Mouse (Mus musculus) liver, adult 2 months (tissue): ENCODE data around the gene Wdr24. TPM values are rescaled to one million over a fixed set of nuclear protein-coding genes. Genes with fewer than 3 reads are reported as not detected.

Source experiments
- DNase-seq: peaks from one replicate; pipeline ENCODE4 v3.0.0-alpha.2; 2011; ENCODE audit warnings: low read depth, low spot score; ENCODE audit errors: extremely low read depth
- H3K27ac ChIP-seq: fragments of 200-500 bp; replicated peaks from 2 replicates; pipeline ENCODE4 v1.5.1; 2012; ENCODE audit warnings: low read depth, mild to moderate bottlenecking, control low read depth, inconsistent platforms, low read length; ENCODE audit not compliant: insufficient read depth
- H3K27me3 ChIP-seq: fragments of 200-500 bp; 2 replicates; pipeline ENCODE4 v1.6.1; 2012; ENCODE audit warnings: mild to moderate bottlenecking, moderate library complexity, low read length, inconsistent platforms; ENCODE audit not compliant: control insufficient read depth, insufficient read depth
- H3K36me3 ChIP-seq: fragments of 200-500 bp; 2 replicates; pipeline ENCODE4 v1.6.1; 2012; ENCODE audit warnings: low read length, inconsistent platforms; ENCODE audit not compliant: control insufficient read depth, insufficient read depth
- H3K4me1 ChIP-seq: fragments of 200-500 bp; 2 replicates; pipeline ENCODE4 v1.6.1; 2011; ENCODE audit warnings: low read length; ENCODE audit not compliant: control insufficient read depth, insufficient read depth
- H3K4me3 ChIP-seq: fragments of 200-500 bp; 2 replicates; pipeline ENCODE4 v1.5.1; 2011; ENCODE audit warnings: low read depth, mild to moderate bottlenecking, control low read depth, low read length, moderate library complexity; ENCODE audit not compliant: insufficient read depth
- H3K79me2 ChIP-seq: fragments of 200-500 bp; 2 replicates; pipeline ENCODE4 v1.6.1; 2012; ENCODE audit warnings: inconsistent platforms, mild to moderate bottlenecking, low read length, moderate library complexity; ENCODE audit not compliant: control insufficient read depth, insufficient read depth
- H3K9ac ChIP-seq: fragments of 200-500 bp; 2 replicates; pipeline ENCODE4 v1.6.1; 2012; ENCODE audit warnings: low read depth, mild to moderate bottlenecking, control low read depth, inconsistent platforms, low read length
- CTCF ChIP-seq: fragments of 200-500 bp; IDR thresholded peaks from 2 replicates; pipeline ENCODE4 v1.5.1; 2011; ENCODE audit warnings: low read depth, low read length, control low read depth
- POLR2A ChIP-seq: fragments of 200-500 bp; IDR thresholded peaks from 2 replicates; pipeline ENCODE4 v1.6.1; 2011; ENCODE audit warnings: low read length, control low read depth; ENCODE audit not compliant: insufficient read depth; ENCODE audit errors: extremely low read depth
- WGBS: fragments of 180-500 bp; shearing (Covaris S2); methylation state at CpG from one replicate; pipeline ENCODE4 v1.1.7; 2018; 5-methylcytosine and 5-hydroxymethylcytosine counted together
- polyA plus RNA-seq: library from polyadenylated mRNA; depleted of rRNA; stranded (reverse); fragments of >200 nt; gene quantifications from 2 replicates; pipeline ENCODE4 v1.2.3, GENCODE M21; 2012; rRNA removed
- total RNA-seq: library from RNA; depleted of rRNA; stranded (reverse); fragments of >200 nt; gene quantifications from 2 replicates; pipeline ENCODE4 v1.2.3, GENCODE M21; 2014; rRNA removed

Wdr24 gene
- total and polyA plus RNA-seq, 2 experiments, result 13.3 to 24.8 TPM

DNA sequence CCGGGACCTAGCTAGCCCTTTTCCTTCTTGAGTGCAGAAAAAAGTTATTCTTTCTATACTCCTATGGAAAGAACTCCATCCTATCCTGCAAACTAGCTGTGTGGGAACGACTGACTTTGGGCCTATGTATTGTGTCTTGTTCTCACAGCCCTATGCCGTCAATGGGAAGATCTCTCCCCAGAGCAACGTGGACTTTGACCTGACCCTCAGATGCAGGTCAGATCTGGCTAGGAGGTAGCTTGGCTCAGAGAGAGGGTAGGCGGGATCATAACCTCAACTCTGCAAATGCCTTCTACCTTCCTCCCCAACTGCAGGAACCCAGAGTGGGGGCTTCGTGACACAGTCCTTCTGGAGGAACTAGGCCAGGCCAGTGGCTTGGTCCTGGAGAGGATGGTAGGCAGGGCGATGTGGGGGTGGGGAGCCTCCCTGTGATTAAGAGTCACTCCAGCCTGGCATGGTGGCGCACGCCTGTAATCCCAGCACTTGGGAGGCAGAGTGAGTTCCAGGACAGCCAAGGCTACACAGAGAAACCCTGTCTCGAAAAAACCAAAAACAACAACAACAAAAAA lies 53.0 kb downstream of the Wdr24 start:
- 26% methylated on average over 10 of the region's 10 CpGs for WGBS
- Histone ChIP-seq H3K4me1 (peaks cover 19% of the 10 kb centered on the region), H3K9ac (peak overlapping the region; percentile 87), H3K36me3 (no peaks in the 10 kb centered on the region), H3K4me3 (peak overlapping the region; percentile 81), H3K27me3 (no peaks in the 10 kb centered on the region), H3K79me2 (peaks cover 7% of the 10 kb centered on the region; the same call in 1 of the 2 replicates), H3K27ac (peak overlapping the region; percentile 91)
- TF ChIP-seq CTCF, result no peak
- no peak for TF ChIP-seq POLR2A
- DNase-seq, result peak; percentile 96

DNA sequence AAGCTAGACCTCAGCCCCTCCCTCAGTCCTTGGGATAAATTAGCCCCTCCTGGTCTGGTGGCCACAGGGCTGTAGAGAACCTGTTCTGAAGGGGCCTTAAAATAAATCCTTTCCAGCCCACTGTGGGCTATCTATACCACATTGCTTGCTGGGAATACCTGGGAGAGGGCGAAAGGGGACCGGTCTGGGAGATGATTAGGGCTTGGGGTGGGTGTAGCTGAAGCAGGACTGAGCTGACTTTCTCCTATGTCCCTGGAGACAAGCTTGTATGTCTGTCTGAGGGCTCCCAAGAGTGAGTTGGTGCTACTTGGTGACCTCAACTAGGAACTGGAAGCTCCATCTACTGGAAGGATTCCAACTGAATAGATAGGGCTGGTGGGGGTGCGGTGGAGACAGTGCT lies 53.6 kb downstream of the Wdr24 start:
- TF ChIP-seq POLR2A (no peak), CTCF (no peak)
- DNase-seq, result no peak
- H3K4me1 ChIP-seq, result peaks cover 22% of the 10 kb centered on the region
- H3K27me3 ChIP-seq, result no peaks in the 10 kb centered on the region
- peak overlapping the region; percentile 33 for H3K27ac ChIP-seq
- no peak overlapping the region for H3K4me3 ChIP-seq
- peaks cover 7% of the 10 kb centered on the region; the same call in 1 of the 2 replicates for H3K79me2 ChIP-seq
- H3K9ac ChIP-seq, result no peak overlapping the region
- H3K36me3 ChIP-seq, result no peaks in the 10 kb centered on the region
- 76% methylated on average over 3 of the region's 3 CpGs for WGBS

DNA sequence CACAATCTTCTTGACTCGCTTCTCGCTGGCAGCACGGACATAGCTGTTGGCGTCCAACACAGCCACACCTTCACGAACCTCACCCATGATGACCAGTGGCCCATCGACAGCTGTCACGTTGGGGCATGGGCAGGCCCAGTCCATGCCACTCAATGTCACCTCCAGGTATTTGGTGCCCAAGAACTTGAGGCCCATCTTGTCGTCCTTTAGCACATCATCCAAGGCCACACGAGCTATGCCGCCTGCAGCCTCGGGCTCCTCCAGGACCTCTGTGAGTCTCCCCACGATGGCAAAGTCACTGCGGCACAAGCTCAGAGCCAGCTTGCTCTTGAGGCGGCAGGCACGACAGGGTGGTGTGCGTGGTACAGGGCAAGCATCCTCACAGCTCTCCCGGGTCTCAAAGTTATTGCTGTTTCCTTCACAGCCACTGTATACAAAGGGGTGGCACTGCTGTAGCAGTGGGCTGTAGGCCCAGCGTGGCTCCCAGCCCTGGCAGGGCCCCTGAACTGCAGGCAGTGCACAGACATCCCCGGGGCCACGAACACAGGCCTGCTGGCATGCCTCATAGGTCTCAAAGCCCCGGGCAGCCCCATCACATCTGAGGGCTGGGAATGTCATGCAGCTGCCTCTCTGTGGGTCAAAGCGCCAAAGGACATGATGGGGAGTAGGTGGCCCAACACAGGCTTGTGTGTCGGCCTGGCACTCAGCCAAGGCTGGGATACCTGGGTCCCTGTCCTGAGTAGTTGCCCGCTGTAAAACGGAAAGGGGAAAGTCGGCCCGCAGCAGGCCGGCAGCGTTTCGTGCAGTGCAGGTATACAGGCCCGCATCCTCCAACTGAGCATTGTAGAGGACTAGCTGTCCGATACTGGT lies 54.5 kb downstream of the Wdr24 start:
- WGBS, result 90% methylated on average over 32 of the region's 32 CpGs
- no peak overlapping the region for H3K27ac ChIP-seq
- TF ChIP-seq CTCF (no peak), POLR2A (no peak)
- DNase-seq, result no peak
- H3K4me3 ChIP-seq, result no peak overlapping the region
- H3K9ac ChIP-seq, result no peak overlapping the region
- H3K36me3 ChIP-seq, result no peaks in the 10 kb centered on the region
- H3K79me2 ChIP-seq, result peaks cover 7% of the 10 kb centered on the region; the same call in 1 of the 2 replicates
- peaks cover 22% of the 10 kb centered on the region for H3K4me1 ChIP-seq
- H3K27me3 ChIP-seq, result no peaks in the 10 kb centered on the region

Other genes starting within 250 kb of the Wdr24 start
- 26.9 and 31.3 TPM in 2 replicates for gene Lmf1, start 244.5 kb upstream of the Wdr24 start, total RNA-seq
- 35.2 and 38.4 TPM in 2 replicates for gene Lmf1, start 244.5 kb upstream of the Wdr24 start, polyA plus RNA-seq
- not detected in 2 replicates for gene Gng13, start 106.5 kb upstream of the Wdr24 start, total RNA-seq
- gene Gng13, start 106.5 kb upstream of the Wdr24 start, polyA plus RNA-seq, result not detected in 2 replicates
- gene Chtf18, start 96.2 kb upstream of the Wdr24 start, total RNA-seq, result 0.18 and 0.47 TPM in 2 replicates
- 0.31 and 0.35 TPM in 2 replicates for gene Chtf18, start 96.2 kb upstream of the Wdr24 start, polyA plus RNA-seq
- gene Rpusd1, start 96.0 kb upstream of the Wdr24 start, total RNA-seq, result 1.0 and 2.1 TPM in 2 replicates
- gene Rpusd1, start 96.0 kb upstream of the Wdr24 start, polyA plus RNA-seq, result 7.3 and 9.0 TPM in 2 replicates
- gene Mslnl, start 87.6 kb upstream of the Wdr24 start, total RNA-seq, result not detected in 2 replicates
- gene Mslnl, start 87.6 kb upstream of the Wdr24 start, polyA plus RNA-seq, result not detected in 2 replicates
- gene Msln, start 69.2 kb upstream of the Wdr24 start, total RNA-seq, result 0.34 and 0.74 TPM in 2 replicates
- 1.1 and 2.0 TPM in 2 replicates for gene Msln, start 69.2 kb upstream of the Wdr24 start, polyA plus RNA-seq
- 14.9 and 20.6 TPM in 2 replicates for gene Narfl, start 49.9 kb upstream of the Wdr24 start, total RNA-seq
- 19.4 and 22.5 TPM in 2 replicates for gene Narfl, start 49.9 kb upstream of the Wdr24 start, polyA plus RNA-seq
- 6.0 and 6.7 TPM in 2 replicates for gene Haghl, start 38.0 kb upstream of the Wdr24 start, total RNA-seq
- 11.2 and 14.1 TPM in 2 replicates for gene Haghl, start 38.0 kb upstream of the Wdr24 start, polyA plus RNA-seq
- gene Ccdc78, start 37.0 kb upstream of the Wdr24 start, total RNA-seq, result not detected in 2 replicates
- 0.06 TPM in 1 of 2 replicates, not detected in the other for gene Ccdc78, start 37.0 kb upstream of the Wdr24 start, polyA plus RNA-seq
- gene Fam173a, start 30.7 kb upstream of the Wdr24 start, total RNA-seq, result 55.0 and 69.3 TPM in 2 replicates
- gene Fam173a, start 30.7 kb upstream of the Wdr24 start, polyA plus RNA-seq, result 89.3 and 106 TPM in 2 replicates
- 0.28 and 0.54 TPM in 2 replicates for gene AC134908.4, start 28.0 kb upstream of the Wdr24 start, total RNA-seq
- gene AC134908.4, start 28.0 kb upstream of the Wdr24 start, polyA plus RNA-seq, result 0.35 and 0.37 TPM in 2 replicates
- 11.7 and 22.2 TPM in 2 replicates for gene Metrn, start 26.5 kb upstream of the Wdr24 start, total RNA-seq
- gene Metrn, start 26.5 kb upstream of the Wdr24 start, polyA plus RNA-seq, result 21.6 and 37.1 TPM in 2 replicates
- 0.07 TPM in 1 of 2 replicates, not detected in the other for gene Fbxl16, start 14.5 kb upstream of the Wdr24 start, total RNA-seq
- gene Fbxl16, start 14.5 kb upstream of the Wdr24 start, polyA plus RNA-seq, result 0.12 and 0.33 TPM in 2 replicates
- gene Jmjd8, start 5.2 kb downstream of the Wdr24 start, total RNA-seq, result 25.6 and 30.5 TPM in 2 replicates
- gene Jmjd8, start 5.2 kb downstream of the Wdr24 start, polyA plus RNA-seq, result 75.0 and 78.4 TPM in 2 replicates
- 50.4 and 55.3 TPM in 2 replicates for gene Stub1, start 9.8 kb downstream of the Wdr24 start, total RNA-seq
- 81.3 and 94.4 TPM in 2 replicates for gene Stub1, start 9.8 kb downstream of the Wdr24 start, polyA plus RNA-seq
- gene Rhbdl1, start 13.7 kb downstream of the Wdr24 start, total RNA-seq, result 0.40 and 0.74 TPM in 2 replicates
- gene Rhbdl1, start 13.7 kb downstream of the Wdr24 start, polyA plus RNA-seq, result 3.8 and 5.5 TPM in 2 replicates
- 2.7 and 4.8 TPM in 2 replicates for gene Gm20683, start 18.1 kb downstream of the Wdr24 start, total RNA-seq
- 19.1 and 26.9 TPM in 2 replicates for gene Gm20683, start 18.1 kb downstream of the Wdr24 start, polyA plus RNA-seq
- 18.0 and 20.9 TPM in 2 replicates for gene Rhot2, start 21.2 kb downstream of the Wdr24 start, total RNA-seq
- gene Rhot2, start 21.2 kb downstream of the Wdr24 start, polyA plus RNA-seq, result 63.0 and 71.1 TPM in 2 replicates
- 2.7 and 3.3 TPM in 2 replicates for gene Wdr90, start 37.9 kb downstream of the Wdr24 start, total RNA-seq
- gene Wdr90, start 37.9 kb downstream of the Wdr24 start, polyA plus RNA-seq, result 9.0 and 14.1 TPM in 2 replicates
- 26.1 and 36.0 TPM in 2 replicates for gene Mcrip2, start 45.1 kb downstream of the Wdr24 start, total RNA-seq
- gene Mcrip2, start 45.1 kb downstream of the Wdr24 start, polyA plus RNA-seq, result 139 and 141 TPM in 2 replicates
- gene Mettl26, start 51.4 kb downstream of the Wdr24 start, total RNA-seq, result 129 and 131 TPM in 2 replicates
- 415 and 439 TPM in 2 replicates for gene Mettl26, start 51.4 kb downstream of the Wdr24 start, polyA plus RNA-seq
- 0.07 and 0.09 TPM in 2 replicates for gene Wfikkn1, start 57.2 kb downstream of the Wdr24 start, total RNA-seq
- 0.24 and 0.92 TPM in 2 replicates for gene Wfikkn1, start 57.2 kb downstream of the Wdr24 start, polyA plus RNA-seq
- 6.1 and 7.2 TPM in 2 replicates for gene Rab40c, start 96.1 kb downstream of the Wdr24 start, total RNA-seq
- gene Rab40c, start 96.1 kb downstream of the Wdr24 start, polyA plus RNA-seq, result 22.8 and 24.1 TPM in 2 replicates
- 11.5 and 16.0 TPM in 2 replicates for gene Pigq, start 121.3 kb downstream of the Wdr24 start, total RNA-seq
- 51.6 and 52.5 TPM in 2 replicates for gene Pigq, start 121.3 kb downstream of the Wdr24 start, polyA plus RNA-seq
- 1.2 TPM in 1 of 2 replicates, not detected in the other for gene Nhlrc4, start 121.3 kb downstream of the Wdr24 start, total RNA-seq
- 0.04 TPM in 1 of 2 replicates, not detected in the other for gene Nhlrc4, start 121.3 kb downstream of the Wdr24 start, polyA plus RNA-seq
- not detected in 2 replicates for gene A930017K11Rik, start 128.9 kb downstream of the Wdr24 start, total RNA-seq
- not detected in 2 replicates for gene A930017K11Rik, start 128.9 kb downstream of the Wdr24 start, polyA plus RNA-seq
- gene Capn15, start 162.2 kb downstream of the Wdr24 start, total RNA-seq, result 1.8 and 3.0 TPM in 2 replicates
- gene Capn15, start 162.2 kb downstream of the Wdr24 start, polyA plus RNA-seq, result 16.8 and 23.3 TPM in 2 replicates
- gene Rab11fip3, start 245.9 kb downstream of the Wdr24 start, total RNA-seq, result 4.6 and 7.7 TPM in 2 replicates
- gene Rab11fip3, start 245.9 kb downstream of the Wdr24 start, polyA plus RNA-seq, result 11.1 and 13.2 TPM in 2 replicates